Mouse (Mus musculus): ENCODE results near the gene Mrps9. TPM values are rescaled to one million over a fixed set of nuclear protein-coding genes. Genes with fewer than 3 reads are reported as not detected.

Gene Mrps9
- polyA plus RNA-seq, 1 experiment from 2014 or later: 63.9 TPM

- 13% methylated on average over 4 of the region's 4 CpGs for WGBS
- peak overlapping the region; percentile 33; the same call in 1 of the 2 replicates for H3K4me3 ChIP-seq
- DNase-seq (ENCODE audit: low spot score): no peak
These were observed 66.9 kb downstream of the Mrps9 start for GRCm38 (mm10) chr1:42917908-42918307.

DNA sequence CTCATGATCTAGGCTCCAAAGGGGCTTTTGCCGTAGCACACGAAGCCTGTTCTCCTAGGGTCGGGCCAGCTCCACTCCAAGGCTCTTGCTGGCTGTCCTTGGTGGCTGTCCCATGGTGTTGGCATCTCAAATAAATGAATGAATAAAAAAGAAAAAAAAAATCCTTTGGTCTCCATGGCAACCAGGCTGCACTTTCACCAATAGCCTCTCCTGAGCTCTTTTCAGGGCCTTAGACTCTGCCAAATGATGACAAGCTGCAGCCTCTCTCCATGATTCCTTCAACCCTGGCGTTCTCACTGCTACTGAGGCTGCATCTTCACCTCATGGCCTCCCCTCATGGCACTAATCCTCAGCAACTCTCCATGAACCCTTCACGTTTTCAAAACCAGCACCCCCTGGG, 72.9 kb downstream of the Mrps9 start:
- WGBS: 64% methylated on average over 5 of the region's 5 CpGs

More at GRCm38 (mm10) chr1:42917908-42918307, 66.9 kb downstream of the Mrps9 start:
- no peaks in the 10 kb centered on the region for H3K36me3 ChIP-seq
- H3K9me3 ChIP-seq: no peaks in the 10 kb centered on the region
- peaks cover 3% of the 10 kb centered on the region; the same call in 1 of the 2 replicates for H3K4me1 ChIP-seq
- no peak overlapping the region for H3K27ac ChIP-seq
- no peaks in the 10 kb centered on the region for H3K27me3 ChIP-seq (ENCODE audit: insufficient read depth, poor library complexity, severe bottlenecking)

GRCm38 (mm10) chr1:42933613-42934012, 82.6 kb downstream of the Mrps9 start:
- Histone ChIP-seq H3K4me1 (no peaks in the 10 kb centered on the region), H3K9me3 (no peaks in the 10 kb centered on the region), H3K36me3 (no peaks in the 10 kb centered on the region), H3K27ac (no peak overlapping the region), H3K4me3 (no peak overlapping the region), H3K27me3 (ENCODE audit: insufficient read depth, poor library complexity, severe bottlenecking) (no peaks in the 10 kb centered on the region)
- DNase-seq (ENCODE audit: low spot score): no peak
- WGBS: 68% methylated on average over 1 of the region's 1 CpGs

More for the DNA sequence above, 72.9 kb downstream of the Mrps9 start:
- DNase-seq (ENCODE audit: low spot score): no peak
- no peak overlapping the region for H3K4me3 ChIP-seq
- no peaks in the 10 kb centered on the region for H3K27me3 ChIP-seq (ENCODE audit: insufficient read depth, poor library complexity, severe bottlenecking)
- H3K9me3 ChIP-seq: no peaks in the 10 kb centered on the region
- H3K4me1 ChIP-seq: no peaks in the 10 kb centered on the region
- no peak overlapping the region for H3K27ac ChIP-seq
- H3K36me3 ChIP-seq: no peaks in the 10 kb centered on the region

- Histone ChIP-seq H3K36me3 (no peaks in the 10 kb centered on the region), H3K4me1 (peaks cover 10% of the 10 kb centered on the region), H3K27ac (no peak overlapping the region), H3K4me3 (no peak overlapping the region), H3K9me3 (no peaks in the 10 kb centered on the region), H3K27me3 (ENCODE audit: insufficient read depth, poor library complexity, severe bottlenecking) (peaks cover 8% of the 10 kb centered on the region; the same call in 1 of the 2 replicates)
- peak; percentile 71 for DNase-seq (ENCODE audit: low spot score)
- WGBS: 68% methylated on average over 4 of the region's 4 CpGs
These were observed 97.5 kb downstream of the Mrps9 start for GRCm38 (mm10) chr1:42948486-42948885.

- H3K36me3 ChIP-seq: no peaks in the 10 kb centered on the region
- H3K4me3 ChIP-seq: peak within 1 kb of the TSS; percentile 86
- H3K4me1 ChIP-seq: peaks cover 12% of the 10 kb centered on the region
- no peak for DNase-seq (ENCODE audit: low spot score)
- H3K27ac ChIP-seq: peak within 1 kb of the TSS; percentile 93
- peaks cover 11% of the 10 kb centered on the region; the same call in 1 of the 2 replicates for H3K27me3 ChIP-seq (ENCODE audit: insufficient read depth, poor library complexity, severe bottlenecking)
- H3K9me3 ChIP-seq: no peaks in the 10 kb centered on the region
- WGBS: under 1% methylated on average over 71 of the region's 71 CpGs
These were observed 101.9 kb downstream of the Mrps9 start, which contains the start of gene Gpr45 for GRCm38 (mm10) chr1:42952734-42953481. Gene Gpr45 (plus strand): TSS chr1:42952872.

DNA sequence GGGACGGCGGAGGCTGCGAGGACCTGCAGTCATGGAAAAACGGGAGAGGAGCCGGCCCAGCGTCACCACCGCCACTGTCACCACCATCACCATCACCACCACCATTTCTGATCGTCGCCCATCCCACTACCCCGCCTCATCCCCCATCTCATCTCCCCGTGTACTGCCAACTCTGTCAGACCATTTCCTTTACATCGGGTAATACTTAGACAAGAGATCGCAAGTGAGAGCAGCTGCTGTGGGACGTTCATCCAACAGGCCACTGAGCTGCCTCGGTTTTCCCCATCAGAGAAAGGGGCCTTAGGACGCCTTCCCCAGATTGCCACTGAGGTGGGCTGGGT, 102.4 kb downstream of the Mrps9 start:
- 2% methylated on average over 16 of the region's 16 CpGs for WGBS
- peak overlapping the region; percentile 93 for H3K27ac ChIP-seq

More for the DNA sequence above, 102.4 kb downstream of the Mrps9 start:
- DNase-seq (ENCODE audit: low spot score): no peak
- H3K9me3 ChIP-seq: no peaks in the 10 kb centered on the region
- H3K27me3 ChIP-seq (ENCODE audit: insufficient read depth, poor library complexity, severe bottlenecking): peaks cover 11% of the 10 kb centered on the region; the same call in 1 of the 2 replicates
- H3K4me1 ChIP-seq: peaks cover 12% of the 10 kb centered on the region
- H3K36me3 ChIP-seq: no peaks in the 10 kb centered on the region
- H3K4me3 ChIP-seq: peak overlapping the region; percentile 86

Other genes with a start within 250 kb of the Mrps9 start
- 0.03 and 0.43 TPM in 2 replicates for gene Pou3f3, start 155.5 kb upstream of the Mrps9 start, polyA plus RNA-seq (2016; fragmentation: Nextera tagmentation; extraction: Ambion mirVana)
- gene Gpr45, start 101.6 kb downstream of the Mrps9 start, polyA plus RNA-seq (2016; fragmentation: Nextera tagmentation; extraction: Ambion mirVana): 3.1 and 4.9 TPM in 2 replicates
- gene Tgfbrap1, start 247.4 kb downstream of the Mrps9 start, polyA plus RNA-seq (2016; fragmentation: Nextera tagmentation; extraction: Ambion mirVana): 9.6 and 10.2 TPM in 2 replicates
- 26.4 TPM in 2 replicates for gene AI597479, start 247.5 kb downstream of the Mrps9 start, polyA plus RNA-seq (2016; fragmentation: Nextera tagmentation; extraction: Ambion mirVana)